Mouse (Mus musculus): ENCODE measurements around the gene Vat1.
A peak's percentile ranks its signal among the peaks of the same experiment; 100 is the strongest.
"Not testable (repeated sequence)": the region's sequence is repeated elsewhere in the genome, so short reads cannot be mapped to it uniquely, and the experiment has no call there.

The Vat1 gene

DNA sequence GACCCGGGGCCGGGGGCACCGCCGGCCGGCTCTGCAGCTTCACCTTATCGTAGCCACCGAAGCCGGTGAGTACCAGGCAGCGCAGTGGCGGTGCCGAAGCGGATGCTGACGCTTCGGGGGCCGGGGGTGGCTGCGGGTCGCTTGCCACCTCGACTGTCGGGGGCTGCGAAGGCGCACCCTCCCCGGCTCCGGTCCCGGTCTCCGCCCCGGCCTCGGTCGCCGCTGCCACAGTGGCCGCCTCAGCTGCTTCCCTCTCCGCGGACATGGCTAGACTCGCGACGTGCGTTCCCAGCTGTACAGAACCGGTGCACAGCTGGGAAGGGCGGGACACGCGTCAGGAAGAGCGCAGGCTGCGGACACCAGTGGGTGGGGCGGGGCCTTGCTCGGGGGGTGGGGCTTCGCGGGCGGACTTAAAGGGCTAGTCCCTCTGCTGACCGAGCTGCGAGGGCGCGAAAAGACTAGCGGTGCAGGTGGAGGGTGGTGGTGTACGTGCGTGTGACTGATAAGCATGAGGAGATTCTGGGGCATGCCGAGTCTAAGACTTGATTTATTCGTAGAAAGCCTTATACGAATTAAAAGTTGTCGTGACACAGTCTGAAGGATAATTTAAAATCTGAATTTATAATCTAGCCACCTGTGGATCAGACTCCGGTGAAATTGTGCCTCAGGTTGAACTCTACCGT lies at the start of gene Vat1:
Gene Vat1 (minus strand): TSS at position 362 of the 683 bp plus-strand sequence.
- peak; percentile 72 for DNase-seq

DNA sequence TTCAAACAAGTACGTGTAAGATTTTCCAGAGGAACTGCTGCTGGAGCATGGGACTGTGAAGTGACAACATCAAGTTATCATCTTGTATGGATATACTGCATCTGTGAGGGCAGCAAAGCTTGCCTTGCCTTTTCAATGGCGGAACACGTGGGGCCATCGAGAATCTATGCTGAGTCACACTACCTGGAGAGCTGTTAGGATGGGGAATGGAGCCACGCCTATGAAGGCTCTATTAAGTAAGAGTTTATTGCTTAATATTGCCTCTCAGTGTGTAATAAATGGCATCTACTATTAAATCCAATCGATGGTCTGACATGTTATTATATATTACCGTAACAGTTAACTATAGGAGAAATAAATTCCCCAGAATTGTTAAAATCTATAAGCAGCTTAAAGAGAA lies 41.1 kb upstream of the Vat1 start:
- DNase-seq = no peak

DNA sequence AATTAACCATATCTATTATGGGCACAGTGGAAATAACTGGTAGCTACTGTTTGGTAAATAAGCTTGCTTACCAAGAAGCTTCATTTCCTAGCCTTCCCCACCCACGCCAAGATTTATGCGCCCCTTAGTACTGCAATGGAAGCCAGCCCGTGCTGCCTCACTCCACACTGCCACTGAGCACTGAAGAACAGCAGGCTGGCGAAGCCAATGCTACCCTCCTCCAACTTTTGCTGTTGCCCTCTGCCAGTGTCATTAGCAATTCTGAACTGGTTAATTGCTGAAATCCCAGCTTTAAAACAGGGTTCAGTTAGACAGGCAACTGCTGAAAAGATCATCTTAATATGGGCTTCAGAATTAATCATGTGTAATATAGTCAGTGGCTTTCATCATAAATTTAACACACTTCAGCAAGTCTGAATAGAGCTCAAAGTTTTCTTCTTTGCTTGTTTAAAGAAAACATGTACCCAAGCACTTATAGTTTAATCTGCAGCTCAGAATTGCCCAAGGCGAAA lies 40.3 kb upstream of the Vat1 start:
- DNase-seq = no peak

DNA sequence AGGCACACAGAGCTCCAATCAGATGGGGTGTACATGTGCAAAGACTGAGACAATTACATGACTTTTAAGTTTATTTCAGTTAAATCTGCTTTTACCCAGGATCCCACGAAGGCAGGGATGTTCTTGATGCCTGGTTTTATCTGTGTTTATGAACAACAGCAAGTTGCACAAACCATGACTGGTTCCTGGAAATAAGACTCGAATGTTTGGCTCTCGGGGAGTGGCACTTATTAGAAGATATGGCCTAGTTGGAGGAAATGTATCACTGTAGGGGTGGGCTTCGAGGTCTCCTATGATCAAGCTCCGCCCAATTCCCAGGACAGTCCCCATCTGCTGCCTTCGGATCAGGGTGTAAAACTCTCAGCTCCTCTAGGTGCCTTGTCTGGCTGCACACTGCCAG lies 20.1 kb upstream of the Vat1 start:
- no peak for DNase-seq

DNA sequence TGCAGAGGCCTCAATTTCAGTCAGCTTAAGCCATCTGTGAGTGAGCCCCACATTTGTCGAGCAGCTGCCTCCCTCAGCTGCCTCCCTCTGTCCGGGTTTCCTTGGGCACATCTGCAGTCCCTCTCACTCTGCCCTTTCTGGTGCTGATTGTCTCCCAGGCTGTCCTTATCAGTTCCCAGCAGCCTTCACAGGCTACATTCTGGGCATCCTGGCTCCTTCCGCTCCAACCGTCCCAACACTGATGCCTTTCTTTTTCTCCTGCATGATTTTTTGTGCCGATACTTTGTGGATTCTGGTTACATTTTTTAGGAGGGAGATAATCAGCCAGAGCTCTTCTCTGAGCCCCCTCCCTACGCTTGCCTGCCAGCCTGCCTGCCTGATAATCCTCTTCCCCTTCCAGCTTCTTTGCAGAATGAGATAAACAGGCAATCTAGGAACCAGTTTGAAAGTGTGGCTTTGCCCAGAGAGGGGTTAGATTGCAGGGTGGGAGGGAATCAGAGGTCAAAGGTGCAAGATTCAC lies 19.5 kb upstream of the Vat1 start:
- no peak for DNase-seq

DNA sequence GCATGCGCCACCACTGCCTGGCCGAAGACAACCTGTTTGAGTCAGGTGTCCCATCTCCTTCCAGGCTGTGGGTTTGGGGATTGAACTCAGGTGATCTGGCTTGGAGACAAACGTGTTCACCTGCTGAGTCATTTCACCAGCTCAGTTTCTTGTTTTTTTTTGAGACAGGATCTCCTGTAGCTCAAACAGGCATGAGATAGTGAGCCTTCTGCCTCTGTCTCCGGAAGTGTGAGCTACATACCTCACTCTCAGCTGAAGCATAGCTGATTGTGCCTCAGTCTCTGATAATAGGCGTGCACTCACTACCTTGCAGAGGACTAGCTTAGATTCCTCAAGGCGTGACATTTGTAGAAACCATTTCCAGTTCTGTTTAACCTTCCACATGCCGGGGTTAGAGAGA lies 18.8 kb upstream of the Vat1 start:
- no peak for DNase-seq

DNA sequence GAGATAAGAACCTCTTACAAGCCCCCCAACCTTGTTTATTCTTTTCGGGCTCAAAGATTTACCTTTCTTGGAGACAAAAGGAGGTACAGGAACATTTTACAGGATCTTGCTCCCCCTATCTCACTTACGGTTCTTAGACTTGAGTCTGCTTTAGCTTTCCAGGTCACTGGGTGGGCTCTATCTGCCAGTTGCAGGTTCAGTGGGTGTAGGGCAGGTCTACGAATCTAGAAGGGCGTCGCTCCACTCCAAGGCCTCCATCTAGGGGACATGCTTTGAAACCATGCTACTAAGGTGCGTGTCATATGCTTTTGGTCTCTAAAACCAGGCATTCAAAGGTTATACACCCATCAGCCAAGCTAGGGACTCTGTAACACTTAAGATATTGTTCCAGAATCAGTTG lies 18.2 kb upstream of the Vat1 start:
- DNase-seq = no peak

DNA sequence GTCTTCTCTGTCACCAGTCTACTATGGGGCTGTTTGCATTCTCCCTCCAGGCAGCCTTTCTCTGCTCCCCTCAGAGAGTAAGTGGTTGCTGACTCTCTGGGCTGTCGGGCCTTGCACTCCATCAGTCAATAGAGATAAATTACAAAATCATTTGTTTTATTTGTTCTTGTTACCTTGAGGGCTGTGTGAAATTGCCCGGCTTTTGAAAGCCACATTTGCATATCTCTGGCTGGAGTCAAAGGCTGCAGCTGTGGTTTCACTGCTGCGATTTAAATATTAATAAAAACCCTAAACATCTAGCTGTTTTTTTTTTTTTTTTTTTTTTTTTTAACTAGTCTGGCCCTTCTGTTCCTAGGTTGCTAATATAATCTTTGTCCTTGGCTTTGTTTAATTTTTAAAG lies 17.8 kb upstream of the Vat1 start:
- no peak for DNase-seq

DNA sequence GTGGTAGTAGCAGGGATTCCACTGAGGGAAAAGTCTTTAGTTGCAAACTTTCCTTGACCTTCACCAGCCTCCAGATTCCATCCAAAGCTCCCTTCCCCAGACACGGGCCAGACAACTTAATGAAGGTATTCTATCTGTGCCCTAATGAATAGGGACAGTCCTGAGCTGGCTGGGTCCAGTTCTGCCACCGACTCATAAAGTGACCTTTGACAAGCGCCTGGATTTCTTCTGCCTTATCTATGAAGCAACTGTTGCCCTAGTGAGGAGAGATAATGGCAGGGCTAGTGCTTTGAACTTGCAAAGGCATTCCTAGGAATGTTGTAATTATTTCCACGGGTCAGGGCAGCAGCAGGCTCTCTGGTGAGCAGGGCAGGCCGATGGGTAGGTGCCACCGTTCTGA lies 14.9 kb upstream of the Vat1 start:
- no peak for DNase-seq

DNA sequence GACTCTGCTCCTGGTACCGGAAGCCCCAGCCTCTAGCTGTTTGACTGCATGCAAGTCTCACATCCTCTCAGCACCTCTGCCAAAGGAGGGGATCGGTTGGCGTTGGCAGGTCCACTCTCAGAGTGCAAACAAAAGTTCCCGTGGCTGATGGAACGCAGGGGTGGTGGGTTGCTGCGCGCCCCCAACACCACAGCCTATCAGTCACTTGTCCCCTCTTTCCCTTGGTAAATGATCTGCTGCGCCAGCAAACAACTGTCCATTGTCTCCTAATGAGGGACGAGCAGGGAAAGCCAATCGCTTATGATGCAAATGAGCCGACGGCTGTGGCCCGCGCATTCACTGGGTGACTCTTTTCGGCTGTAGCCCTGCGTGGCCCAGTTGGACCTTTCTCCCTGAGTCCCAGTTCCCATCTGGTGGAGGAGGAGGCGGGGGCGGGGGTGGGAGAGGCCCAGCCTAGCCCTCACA lies 13.2 kb upstream of the Vat1 start:
- DNase-seq = no peak

DNA sequence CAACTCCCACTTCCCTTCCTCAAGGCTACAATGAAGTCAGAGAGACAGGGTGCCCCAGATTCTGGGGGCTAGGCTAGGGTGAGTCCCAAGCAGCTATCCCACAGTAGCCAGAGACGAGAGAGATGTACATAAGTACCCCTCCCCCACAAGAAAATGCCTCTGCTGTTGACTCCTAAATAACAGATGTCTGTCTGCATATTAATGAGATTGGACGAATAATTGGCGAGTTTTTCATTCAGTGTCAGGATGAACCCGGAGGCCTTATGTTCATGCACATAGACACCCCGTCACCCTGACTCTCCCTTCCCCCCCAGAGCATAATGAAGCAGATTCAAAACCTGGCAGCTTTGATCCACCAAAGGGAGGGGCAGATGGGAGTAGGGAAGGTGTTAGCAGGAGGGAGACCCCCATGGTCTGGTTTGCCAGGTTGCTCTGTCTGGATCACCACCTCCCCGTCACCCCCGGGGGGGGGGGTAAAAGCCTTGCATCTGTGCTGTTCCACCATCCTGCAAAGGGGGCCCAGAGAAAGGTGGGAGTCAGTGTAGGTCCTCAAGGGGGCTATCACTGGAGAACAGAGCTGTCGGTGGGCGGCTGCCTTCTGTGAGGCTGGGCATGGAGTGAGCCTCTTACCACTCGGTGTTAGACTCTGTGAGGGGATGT lies 11.7 kb upstream of the Vat1 start:
- DNase-seq = no peak

DNA sequence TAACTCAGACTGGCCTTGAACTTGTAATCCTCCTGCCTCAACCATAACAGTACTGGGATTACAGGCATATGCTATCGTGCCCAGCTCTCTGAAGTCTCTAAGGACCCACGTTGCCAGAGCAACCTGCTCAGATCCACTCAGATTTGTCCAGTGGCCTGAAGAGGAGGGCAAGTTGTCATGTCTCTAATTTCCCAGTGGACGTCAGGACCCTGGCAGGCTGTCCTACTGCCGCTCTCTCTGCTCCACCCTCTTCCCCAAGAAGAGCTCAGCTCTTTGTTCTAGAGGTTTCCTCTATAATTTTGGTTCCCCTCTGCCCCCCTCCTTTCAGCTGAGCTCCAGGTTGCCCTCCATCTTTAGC lies 11.1 kb upstream of the Vat1 start:
- no peak for DNase-seq

DNA sequence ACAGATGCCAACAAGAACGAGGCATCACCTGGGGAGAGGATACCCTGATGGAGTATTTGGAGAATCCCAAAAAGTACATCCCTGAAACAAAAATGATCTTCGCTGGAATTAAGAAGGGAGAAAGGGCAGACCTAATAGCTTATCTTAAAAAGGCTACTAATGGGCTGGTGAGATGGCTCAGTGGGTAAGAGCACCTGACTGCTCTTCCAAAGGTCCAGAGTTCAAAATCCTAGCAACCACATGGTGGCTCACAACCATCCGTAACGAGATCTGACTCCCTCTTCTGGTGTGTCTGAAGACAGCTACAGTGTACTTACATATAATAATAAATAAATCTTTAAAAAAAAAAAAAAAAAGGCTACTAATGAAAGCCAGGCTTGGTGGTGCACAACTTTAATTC lies 10.3 kb upstream of the Vat1 start:
- not testable (repeated sequence) for DNase-seq

DNA sequence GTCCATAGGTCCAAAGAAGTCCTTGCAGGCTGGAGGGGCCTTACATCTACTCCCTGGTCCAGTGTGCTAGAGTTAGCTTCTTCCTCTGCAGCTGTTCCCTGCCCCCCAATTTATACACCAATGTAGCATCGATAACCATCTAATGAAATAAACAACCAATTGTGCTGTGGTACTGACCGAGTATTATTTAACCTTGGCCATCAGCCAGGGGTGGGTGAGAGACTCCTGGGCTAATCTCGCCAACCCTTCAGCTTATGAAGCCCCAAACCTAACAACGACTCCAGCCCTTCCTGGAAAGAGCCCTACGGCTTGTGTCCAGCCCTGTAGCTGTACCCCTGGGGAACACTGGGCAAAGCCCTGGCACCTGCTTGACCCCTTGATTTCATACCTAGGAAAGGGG lies 8.3 kb upstream of the Vat1 start:
- DNase-seq = no peak

DNA sequence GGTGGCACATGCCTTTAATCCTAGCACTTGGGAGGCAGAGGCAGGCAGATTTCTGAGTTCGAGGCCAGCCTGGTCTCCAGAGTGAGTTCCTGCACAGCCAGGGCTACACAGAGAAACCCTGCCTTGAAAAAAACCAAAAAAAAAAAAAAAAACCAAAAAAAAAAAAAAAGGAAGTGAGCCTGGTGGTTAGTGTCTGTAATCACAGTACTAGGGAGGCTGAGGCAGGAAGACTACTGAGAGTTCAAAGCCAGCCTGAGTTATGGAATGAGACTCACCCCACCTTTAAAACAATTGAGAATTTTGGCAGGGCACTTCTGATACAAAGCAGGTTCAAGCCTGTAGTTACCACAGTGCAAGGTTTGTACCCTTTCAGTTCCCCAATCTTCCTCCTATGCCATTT lies 7.7 kb upstream of the Vat1 start:
- not testable (repeated sequence) for DNase-seq

DNA sequence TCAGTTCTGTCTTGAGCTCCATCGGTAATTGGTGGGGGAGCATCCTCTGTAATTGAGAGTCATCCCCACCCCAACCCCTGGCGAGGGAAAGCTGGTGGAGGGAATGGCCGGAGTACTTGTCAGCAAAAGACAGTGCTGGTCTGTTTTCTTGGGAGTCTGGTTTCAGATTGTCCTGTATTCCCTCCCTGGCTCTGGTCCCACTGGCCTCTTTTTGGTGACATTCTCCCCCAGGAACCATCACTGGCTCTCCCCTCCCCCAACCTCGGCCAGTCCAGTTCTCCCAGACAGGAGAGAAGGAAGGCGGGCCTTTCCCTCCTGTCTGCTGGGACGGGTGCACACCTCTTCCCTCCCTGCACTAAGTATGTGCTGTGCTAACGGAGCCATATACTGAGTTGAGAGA lies 6.3 kb upstream of the Vat1 start:
- DNase-seq = no peak

DNA sequence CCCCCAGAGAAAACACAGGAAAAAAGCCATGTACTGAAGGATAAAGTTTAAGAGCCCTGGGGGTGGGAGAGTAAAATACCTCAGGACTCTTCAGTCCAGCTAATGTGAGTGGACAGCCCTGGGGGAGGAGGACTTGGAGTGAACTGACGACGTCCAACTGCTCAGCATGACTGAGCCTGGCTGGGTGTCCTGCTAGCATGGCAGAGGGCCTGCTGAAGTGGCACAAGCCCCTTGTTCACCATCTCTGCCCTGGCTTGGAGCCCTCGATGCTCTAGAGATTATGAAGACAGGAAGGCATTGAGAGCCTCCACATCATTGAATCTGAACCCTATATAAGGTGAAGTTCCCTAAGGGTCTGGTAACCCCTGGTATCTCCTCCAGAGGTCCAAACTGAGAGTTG lies 5.9 kb upstream of the Vat1 start:
- DNase-seq = no peak

DNA sequence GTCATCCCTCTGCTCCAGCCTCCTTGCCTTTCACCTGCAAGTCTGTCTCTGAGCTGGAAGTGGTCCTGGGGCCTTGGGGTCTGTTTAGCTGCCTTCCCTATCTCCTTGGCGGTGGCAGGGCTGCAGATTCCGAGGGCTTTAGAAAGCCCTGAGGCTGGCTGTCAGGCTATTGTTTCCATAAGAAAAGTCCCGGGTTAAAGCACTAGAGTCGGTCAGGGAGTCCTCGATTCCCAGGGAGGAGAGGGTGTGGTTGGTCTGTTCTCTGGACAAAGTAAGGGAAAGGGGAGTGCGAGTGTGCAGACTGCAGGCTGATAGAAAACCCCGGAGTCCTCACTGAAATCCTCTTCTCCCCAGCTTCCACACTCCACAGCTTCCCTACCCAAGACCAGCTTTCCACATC lies 4.2 kb upstream of the Vat1 start:
- DNase-seq = no peak

DNA sequence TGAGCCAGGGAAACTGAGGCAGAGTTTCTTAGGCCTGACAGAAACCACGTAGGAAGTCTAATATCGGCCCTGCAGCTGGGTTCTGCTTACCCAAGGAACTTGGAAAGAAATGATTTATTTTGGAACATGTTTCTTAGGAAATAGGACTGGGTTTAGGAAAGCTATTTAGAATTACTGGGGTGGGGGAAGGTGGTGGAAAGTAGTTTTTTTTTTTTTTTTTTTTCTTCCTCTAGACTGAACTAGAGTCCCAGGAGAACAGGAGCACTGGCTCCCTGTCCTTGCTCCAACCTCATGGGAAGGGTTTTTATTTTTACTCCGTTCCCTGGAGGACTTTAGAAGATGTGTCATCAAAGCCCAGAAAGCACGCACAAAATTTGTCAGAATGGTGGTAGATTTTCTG lies 3.1 kb upstream of the Vat1 start:
- no peak for DNase-seq

DNA sequence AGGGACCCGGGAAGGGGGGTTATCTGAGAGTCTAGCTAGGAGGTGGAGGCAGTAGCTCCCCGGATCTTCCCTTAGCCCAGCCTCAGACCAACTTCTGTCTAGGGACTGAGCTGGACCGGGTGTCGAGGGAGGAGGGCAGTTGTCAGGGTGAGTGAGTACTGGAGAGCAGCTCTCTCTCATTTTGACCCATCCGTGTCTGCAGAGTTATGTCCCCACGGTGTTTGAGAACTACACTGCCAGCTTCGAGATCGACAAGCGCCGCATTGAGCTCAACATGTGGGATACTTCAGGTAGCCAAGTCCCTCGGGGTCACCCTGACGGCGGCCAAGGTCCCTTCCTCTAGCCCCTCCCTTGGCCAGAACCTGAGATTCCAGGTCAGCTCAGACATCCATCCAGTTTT lies 2.7 kb upstream of the Vat1 start:
- peak; percentile 15 for DNase-seq

DNA sequence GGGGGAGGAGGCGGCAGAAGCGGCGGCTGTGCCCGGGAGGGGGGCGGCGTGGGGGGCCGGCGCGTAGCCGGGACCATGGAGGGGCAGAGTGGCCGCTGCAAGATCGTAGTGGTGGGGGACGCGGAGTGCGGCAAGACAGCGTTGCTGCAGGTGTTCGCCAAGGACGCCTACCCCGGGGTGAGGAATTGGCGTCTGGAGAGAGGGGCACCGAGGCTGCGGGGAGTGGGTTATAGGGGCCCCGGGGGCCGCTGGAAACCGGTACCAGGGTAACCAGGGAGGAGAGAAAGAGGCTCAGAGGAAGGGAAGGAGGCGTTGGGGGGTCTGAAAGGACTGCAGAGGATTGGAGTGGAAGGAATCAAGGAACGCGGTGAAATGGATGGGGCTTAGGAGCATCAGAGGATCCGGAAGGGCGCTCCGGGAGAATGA lies 2.2 kb upstream of the Vat1 start:
- DNase-seq = no peak

DNA sequence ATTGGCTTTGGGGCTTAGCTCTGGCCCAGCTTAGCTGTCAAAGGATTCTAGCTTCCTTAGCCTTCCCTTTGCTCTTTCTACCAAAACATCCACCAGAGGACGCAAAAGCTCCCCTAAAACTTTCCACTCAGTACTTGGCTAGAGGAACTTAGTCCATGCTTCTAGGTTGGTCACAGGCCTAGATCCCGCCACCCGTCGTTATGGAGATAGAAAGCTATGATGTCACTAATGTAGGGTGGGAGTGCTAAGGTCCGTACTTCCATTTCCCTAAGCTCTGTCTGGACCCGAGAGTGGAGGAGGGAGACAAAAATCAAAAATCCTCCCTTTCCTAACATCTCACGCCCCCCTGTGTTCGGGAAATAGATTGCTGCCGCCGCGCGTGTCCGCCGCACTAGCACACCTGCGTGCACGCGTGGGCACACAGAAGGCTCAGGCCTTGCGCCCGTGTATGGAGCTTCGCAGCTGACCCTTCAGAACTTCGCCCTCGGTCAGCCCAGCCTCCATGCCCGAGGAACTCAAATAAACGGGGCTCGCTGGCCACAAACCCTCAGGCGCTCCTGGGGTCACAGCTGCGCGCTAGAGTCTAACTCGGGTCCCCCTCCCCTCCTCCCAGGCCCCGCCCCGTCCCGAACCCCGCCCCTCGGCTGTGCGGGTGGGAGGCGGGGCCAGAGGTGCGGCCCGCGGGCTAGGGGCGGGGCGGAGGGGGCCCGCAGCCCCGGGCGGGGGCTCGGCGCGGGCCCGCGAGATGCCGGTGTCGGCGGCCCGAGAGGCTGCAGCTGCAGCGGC lies 1.6 kb upstream of the Vat1 start:
- peak; percentile 74 for DNase-seq

DNA sequence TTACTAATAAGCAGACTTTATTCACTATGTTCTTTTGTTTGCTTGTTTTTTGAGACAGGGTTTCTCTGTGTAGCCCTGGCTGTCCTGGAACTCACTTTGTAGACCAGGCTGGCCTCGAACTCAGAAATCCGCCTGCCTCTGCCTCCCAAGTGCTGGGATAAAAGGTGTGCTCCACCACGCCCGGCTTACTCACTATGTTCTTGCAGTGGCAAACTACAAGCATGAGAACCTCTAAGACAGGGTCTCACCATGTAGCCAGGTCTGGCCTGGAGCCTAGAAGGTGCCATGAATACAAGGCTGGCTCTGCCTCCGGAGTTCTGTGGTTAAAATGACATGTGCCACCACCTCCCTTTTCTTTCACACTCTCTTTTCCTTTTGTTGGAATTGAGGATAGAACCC lies 521 bp upstream of the Vat1 start:
- not testable (repeated sequence) for DNase-seq
